Mouse (Mus musculus) neural tube, embryonic 11.5 days (tissue): ENCODE data around the gene Wdr46. TPM values are rescaled to one million over a fixed set of nuclear protein-coding genes. Genes with fewer than 3 reads are reported as not detected.
A peak's percentile ranks its signal among the peaks of the same experiment; 100 is the strongest.
"Not testable (repeated sequence)": the region's sequence is repeated elsewhere in the genome, so short reads cannot be mapped to it uniquely, and the experiment has no call there.

Experiments used
- ATAC-seq: fragments of 200-750 bp; cut with Nextera tagmentation; 2 replicates; pipeline ENCODE4 v1.8.0; 2017; ENCODE audit warnings: moderate number of reproducible peaks, mild to moderate bottlenecking, moderate TSS enrichment, moderate library complexity; ENCODE audit not compliant: insufficient read depth, low FRiP score, low TSS enrichment
- DNase-seq: peaks from one replicate; pipeline ENCODE4 v3.0.0-alpha.2; 2015; ENCODE audit warnings: low spot score
- H3K27ac ChIP-seq: fragments of 300-500 bp; sonication (generic); 2 replicates; pipeline ENCODE4 v1.5.1; 2014; ENCODE audit warnings: low read depth, mild to moderate bottlenecking, low read length
- H3K27me3 ChIP-seq: fragments of 300-500 bp; sonication (generic); 2 replicates; pipeline ENCODE4 v1.6.1; 2014; ENCODE audit warnings: mild to moderate bottlenecking, low read length, mixed read lengths; ENCODE audit not compliant: control insufficient read depth, insufficient read depth
- H3K36me3 ChIP-seq: fragments of 300-500 bp; sonication (generic); 2 replicates; pipeline ENCODE4 v1.6.1; 2014; ENCODE audit warnings: mild to moderate bottlenecking, low read length, moderate library complexity, mixed read lengths; ENCODE audit not compliant: control insufficient read depth, insufficient read depth
- H3K4me1 ChIP-seq: fragments of 300-500 bp; sonication (generic); 2 replicates; pipeline ENCODE4 v1.6.1; 2014; ENCODE audit warnings: low read length, mixed read lengths; ENCODE audit not compliant: control insufficient read depth, insufficient read depth
- H3K4me2 ChIP-seq: fragments of 300-500 bp; sonication (generic); 2 replicates; pipeline ENCODE4 v1.6.1; 2014; ENCODE audit warnings: low read depth, mild to moderate bottlenecking, moderate library complexity
- H3K4me3 ChIP-seq: fragments of 300-500 bp; sonication (generic); 2 replicates; pipeline ENCODE4 v1.5.1; 2014; ENCODE audit warnings: low read depth, low read length
- H3K9ac ChIP-seq: fragments of 300-500 bp; sonication (generic); 2 replicates; pipeline ENCODE4 v1.6.1; 2014; ENCODE audit warnings: mild to moderate bottlenecking, low read length
- H3K9me3 ChIP-seq: fragments of 300-500 bp; sonication (generic); 2 replicates; pipeline ENCODE4 v1.6.1; 2016; ENCODE audit warnings: low read length; ENCODE audit not compliant: control insufficient read depth
- whole genome bisulfite sequencing: fragments of 180-500 bp; shearing (Covaris S2); extraction: QIAGEN DNeasy Blood & Tissue Kit; methylation state at CpG from one replicate; pipeline ENCODE4 v1.1.7; 2014; 5-methylcytosine and 5-hydroxymethylcytosine counted together
- polyA plus RNA-seq: library from polyadenylated mRNA; unstranded; fragments of >200 nt; fragmentation: Nextera tagmentation; extraction: Ambion mirVana; gene quantifications from 2 replicates; pipeline ENCODE4 v1.2.1, GENCODE M21; 2014

Wdr46 gene
- polyA plus RNA-seq, 1 experiment from 2014 or later = 29.5 TPM

GRCm38 (mm10) chr17:33991788-33992664, 51.6 kb downstream of the Wdr46 start:
- Histone ChIP-seq H3K9ac (no peak overlapping the region), H3K9me3 (no peaks in the 10 kb centered on the region), H3K4me2 (no peak overlapping the region), H3K4me1 (no peaks in the 10 kb centered on the region), H3K4me3 (no peak overlapping the region), H3K27me3 (no peaks in the 10 kb centered on the region), H3K36me3 (no peaks in the 10 kb centered on the region), H3K27ac (no peak overlapping the region)
- 32% methylated on average over 10 of the region's 10 CpGs for WGBS
- DNase-seq (peak; percentile 75), ATAC-seq (no peak)

DNA sequence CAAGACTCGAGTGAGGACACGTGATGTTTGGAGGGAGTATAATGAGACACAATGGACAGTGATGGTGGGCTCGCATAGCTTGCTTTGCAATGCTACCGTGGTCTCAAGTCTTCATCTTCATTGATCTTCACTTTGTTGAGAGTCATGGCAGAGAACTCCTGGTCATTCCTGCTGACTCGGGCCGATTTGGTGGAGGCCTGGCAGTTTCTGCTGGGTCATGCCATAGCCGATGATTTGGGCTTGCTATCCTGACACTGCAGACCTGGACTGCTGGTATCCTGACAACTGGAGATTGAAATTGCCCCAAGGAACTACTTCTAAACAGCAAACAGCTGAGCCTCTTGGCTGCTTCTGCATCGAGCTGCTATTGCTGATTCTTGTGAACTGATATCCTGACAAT, 54.5 kb downstream of the Wdr46 start:
- 91% methylated on average over 8 of the region's 8 CpGs for WGBS
- H3K4me2 ChIP-seq = no peak overlapping the region
- no peak overlapping the region for H3K27ac ChIP-seq
- no peak overlapping the region for H3K9ac ChIP-seq
- H3K4me1 ChIP-seq = no peaks in the 10 kb centered on the region
- DNase-seq (no peak), ATAC-seq (no peak)
- no peaks in the 10 kb centered on the region for H3K9me3 ChIP-seq
- H3K36me3 ChIP-seq = no peaks in the 10 kb centered on the region
- peaks cover 6% of the 10 kb centered on the region; the same call in 1 of the 2 replicates for H3K27me3 ChIP-seq
- H3K4me3 ChIP-seq = no peak overlapping the region

DNA sequence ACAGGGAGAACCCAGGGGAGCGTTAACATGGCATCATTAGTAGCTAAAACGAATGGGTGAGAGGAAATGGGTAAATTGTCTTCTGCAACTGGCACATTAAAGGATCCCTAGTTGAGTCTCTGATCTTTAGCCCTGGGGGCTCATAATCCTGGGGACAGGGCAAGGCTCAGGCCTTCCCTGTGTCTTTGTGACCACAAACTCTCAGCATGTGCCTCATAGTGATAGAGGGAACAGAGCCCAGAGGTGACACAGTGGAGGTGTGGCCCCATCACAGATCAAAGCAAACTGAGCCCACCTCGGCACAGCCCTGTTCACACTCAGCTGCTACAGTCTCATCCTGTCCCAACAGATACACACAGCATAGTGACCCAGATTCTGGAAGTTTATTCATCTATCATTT, 55.2 kb downstream of the Wdr46 start:
- Histone ChIP-seq H3K4me3 (no peak overlapping the region), H3K4me1 (no peaks in the 10 kb centered on the region), H3K9ac (no peak overlapping the region), H3K9me3 (no peaks in the 10 kb centered on the region), H3K36me3 (no peaks in the 10 kb centered on the region), H3K27ac (no peak overlapping the region), H3K4me2 (no peak overlapping the region), H3K27me3 (peaks cover 10% of the 10 kb centered on the region)
- 42% methylated on average over 3 of the region's 3 CpGs for WGBS
- no peak for ATAC-seq
- DNase-seq = no peak

DNA sequence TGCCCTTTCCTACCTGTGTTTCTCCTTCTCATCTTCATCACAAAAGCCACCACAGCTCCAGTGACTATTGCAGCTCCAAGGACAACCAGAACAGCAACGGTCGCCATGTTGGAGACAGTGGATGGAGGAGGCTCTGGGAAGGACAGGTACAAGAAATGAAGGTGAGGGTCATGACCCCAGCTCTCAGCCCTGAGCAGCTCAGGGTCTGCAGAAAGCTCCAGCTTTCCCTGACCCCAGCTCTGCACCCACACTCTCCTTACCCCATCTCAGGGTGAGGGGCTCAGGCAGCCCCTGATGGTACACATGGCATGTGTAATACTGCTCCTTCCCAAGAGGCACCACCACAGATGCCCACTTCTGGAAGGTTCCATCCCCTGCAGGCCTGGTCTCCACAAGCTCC, 56.6 kb downstream of the Wdr46 start:
- H3K27ac ChIP-seq, H3K4me2 ChIP-seq, DNase-seq, H3K4me1 ChIP-seq, H3K9me3 ChIP-seq, H3K9ac ChIP-seq, H3K36me3 ChIP-seq, ATAC-seq, H3K4me3 ChIP-seq: not testable (repeated sequence)
- 84% methylated on average over 2 of the region's 2 CpGs for WGBS
- H3K27me3 ChIP-seq = peaks cover 12% of the 10 kb centered on the region

DNA sequence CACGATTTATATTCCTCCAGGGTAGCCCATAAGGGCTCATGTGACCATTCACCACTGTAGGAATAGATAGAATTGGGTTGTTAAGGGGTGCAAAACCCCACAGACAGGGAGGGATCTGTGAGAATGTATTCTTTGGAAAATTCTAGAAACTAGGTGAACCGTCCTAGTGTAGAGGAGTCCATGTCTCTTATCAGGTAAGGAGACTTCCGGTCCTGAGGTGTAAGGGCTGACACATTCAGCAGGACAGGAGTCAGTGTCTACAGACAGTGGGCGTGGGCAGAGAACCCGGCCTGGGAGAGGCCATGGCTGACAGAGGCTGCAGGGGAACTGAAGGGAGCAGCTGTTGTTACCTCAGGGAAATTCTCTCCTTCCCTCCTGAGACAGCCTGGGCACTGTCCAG, 58.2 kb downstream of the Wdr46 start:
- not testable (repeated sequence) for ATAC-seq

More for the DNA sequence above, 58.2 kb downstream of the Wdr46 start:
- DNase-seq, H3K4me2 ChIP-seq, H3K27ac ChIP-seq, H3K9me3 ChIP-seq, H3K4me3 ChIP-seq, H3K9ac ChIP-seq, H3K36me3 ChIP-seq, H3K4me1 ChIP-seq: not testable (repeated sequence)
- peaks cover 12% of the 10 kb centered on the region for H3K27me3 ChIP-seq
- 63% methylated on average over 5 of the region's 5 CpGs for WGBS

Other genes with a start within 250 kb of the Wdr46 start
- 39.3 and 43.8 TPM in 2 replicates for gene March2, start 222.0 kb upstream of the Wdr46 start, polyA plus RNA-seq
- 293 and 295 TPM in 2 replicates for gene Rab11b, start 180.1 kb upstream of the Wdr46 start, polyA plus RNA-seq
- 14.9 and 18.6 TPM in 2 replicates for gene Angptl4, start 158.8 kb upstream of the Wdr46 start, polyA plus RNA-seq
- gene Kank3, start 130.1 kb upstream of the Wdr46 start, polyA plus RNA-seq = 23.5 TPM in 2 replicates
- gene Rps28, start 116.1 kb upstream of the Wdr46 start, polyA plus RNA-seq = 813 and 863 TPM in 2 replicates
- gene Ndufa7, start 116.1 kb upstream of the Wdr46 start, polyA plus RNA-seq = 432 and 435 TPM in 2 replicates
- 72.6 and 79.1 TPM in 2 replicates for gene Cd320, start 97.6 kb upstream of the Wdr46 start, polyA plus RNA-seq
- gene Gm7029, start 66.8 kb upstream of the Wdr46 start, polyA plus RNA-seq = not detected in 2 replicates
- gene Kifc1, start 50.0 kb upstream of the Wdr46 start, polyA plus RNA-seq = 8.4 and 11.0 TPM in 2 replicates
- gene Platr17, start 35.5 kb upstream of the Wdr46 start, polyA plus RNA-seq = not detected in 2 replicates
- 61.2 and 61.4 TPM in 2 replicates for gene Daxx, start 31.2 kb upstream of the Wdr46 start, polyA plus RNA-seq
- 12.9 and 16.2 TPM in 2 replicates for gene Tapbp, start 24.8 kb upstream of the Wdr46 start, polyA plus RNA-seq
- gene Zbtb22, start 24.8 kb upstream of the Wdr46 start, polyA plus RNA-seq = 10.5 and 11.2 TPM in 2 replicates
- 38.7 and 42.6 TPM in 2 replicates for gene Rgl2, start 11.1 kb upstream of the Wdr46 start, polyA plus RNA-seq
- 190 and 195 TPM in 2 replicates for gene Pfdn6, start 317 bp upstream of the Wdr46 start, polyA plus RNA-seq
- gene B3galt4, start 10.8 kb downstream of the Wdr46 start, polyA plus RNA-seq = 4.4 and 4.9 TPM in 2 replicates
- gene Vps52, start 15.2 kb downstream of the Wdr46 start, polyA plus RNA-seq = 40.7 and 43.8 TPM in 2 replicates
- 1,341 and 1,360 TPM in 2 replicates for gene Rps18, start 15.3 kb downstream of the Wdr46 start, polyA plus RNA-seq
- 20.2 and 23.1 TPM in 2 replicates for gene H2-K1, start 59.7 kb downstream of the Wdr46 start, polyA plus RNA-seq
- gene Ring1, start 84.0 kb downstream of the Wdr46 start, polyA plus RNA-seq = 5.2 and 8.4 TPM in 2 replicates
- gene H2-Ke6, start 87.4 kb downstream of the Wdr46 start, polyA plus RNA-seq = 48.1 and 52.7 TPM in 2 replicates
- gene Slc39a7, start 91.0 kb downstream of the Wdr46 start, polyA plus RNA-seq = 89.7 and 108 TPM in 2 replicates
- gene Rxrb, start 91.2 kb downstream of the Wdr46 start, polyA plus RNA-seq = 25.1 and 27.1 TPM in 2 replicates
- 1.5 and 2.9 TPM in 2 replicates for gene Col11a2, start 98.8 kb downstream of the Wdr46 start, polyA plus RNA-seq
- gene H2-Oa, start 151.7 kb downstream of the Wdr46 start, polyA plus RNA-seq = 0.93 TPM in 1 of 2 replicates, not detected in the other
- 9.2 and 10.3 TPM in 2 replicates for gene H2-DMa, start 178.9 kb downstream of the Wdr46 start, polyA plus RNA-seq
- gene Brd2, start 182.0 kb downstream of the Wdr46 start, polyA plus RNA-seq = 116 and 133 TPM in 2 replicates
- gene H2-DMb2, start 202.6 kb downstream of the Wdr46 start, polyA plus RNA-seq = not detected in 2 replicates
- not detected in 2 replicates for gene H2-DMb1, start 212.4 kb downstream of the Wdr46 start, polyA plus RNA-seq
- 0.68 and 1.3 TPM in 2 replicates for gene Tap1, start 246.9 kb downstream of the Wdr46 start, polyA plus RNA-seq
- gene Psmb9, start 247.1 kb downstream of the Wdr46 start, polyA plus RNA-seq = 0.80 and 0.96 TPM in 2 replicates